Mouse (Mus musculus) adrenal gland, postnatal 0 days (tissue): ENCODE results near the gene Zfp455. TPM values are rescaled to one million over a fixed set of nuclear protein-coding genes. Genes with fewer than 3 reads are reported as not detected.

Experiments
- polyA plus RNA-seq: library from polyadenylated mRNA; unstranded; fragments of >200 nt; fragmentation: Nextera tagmentation; extraction: Ambion mirVana; gene quantifications from 2 replicates; pipeline ENCODE4 v1.2.1, GENCODE M21; 2015

Zfp455 gene
- 1.8 and 1.9 TPM in 2 replicates for polyA plus RNA-seq

GRCm38 (mm10) chr13:67194340-67194894 lies at the start of gene Zfp455:
Gene Zfp455 (plus strand): TSS chr13:67194506.

GRCm38 (mm10) chr13:67172991-67173722 lies 21.1 kb upstream of the Zfp455 start, which contains the start of gene Rsl1:
Gene Rsl1 (plus strand): TSS chr13:67173182.

Other genes with a start within 250 kb of the Zfp455 start
- gene Zfp712, start 133.3 kb upstream of the Zfp455 start, polyA plus RNA-seq, result 2.0 TPM in 2 replicates
- gene Zfp708, start 96.5 kb upstream of the Zfp455 start, polyA plus RNA-seq, result 3.9 and 6.4 TPM in 2 replicates
- 2.5 and 3.9 TPM in 2 replicates for gene Gm28557, start 85.9 kb upstream of the Zfp455 start, polyA plus RNA-seq
- gene Rslcan18, start 78.2 kb upstream of the Zfp455 start, polyA plus RNA-seq, result 0.08 and 0.36 TPM in 2 replicates
- 1.7 and 2.7 TPM in 2 replicates for gene Zfp759, start 72.8 kb upstream of the Zfp455 start, polyA plus RNA-seq
- 5.3 and 7.5 TPM in 2 replicates for gene Rsl1, start 21.3 kb upstream of the Zfp455 start, polyA plus RNA-seq
- gene Zfp458, start 84.0 kb downstream of the Zfp455 start, polyA plus RNA-seq, result 0.96 and 1.4 TPM in 2 replicates
- gene Zfp457, start 112.0 kb downstream of the Zfp455 start, polyA plus RNA-seq, result 0.44 and 0.83 TPM in 2 replicates
- gene Zfp595, start 138.1 kb downstream of the Zfp455 start, polyA plus RNA-seq, result 1.1 and 2.0 TPM in 2 replicates
- gene Gm28044, start 166.0 kb downstream of the Zfp455 start, polyA plus RNA-seq, result 0.43 and 1.7 TPM in 2 replicates
- gene Zfp953, start 166.1 kb downstream of the Zfp455 start, polyA plus RNA-seq, result 0.76 and 0.87 TPM in 2 replicates
- 0.57 and 0.80 TPM in 2 replicates for gene Gm28041, start 181.2 kb downstream of the Zfp455 start, polyA plus RNA-seq
- gene Zfp456, start 181.3 kb downstream of the Zfp455 start, polyA plus RNA-seq, result 0.74 and 0.84 TPM in 2 replicates
- 5.2 and 5.7 TPM in 2 replicates for gene Zfp429, start 205.3 kb downstream of the Zfp455 start, polyA plus RNA-seq
- gene Zfp459, start 226.9 kb downstream of the Zfp455 start, polyA plus RNA-seq, result 0.12 and 0.19 TPM in 2 replicates